Mouse (Mus musculus): ENCODE data around the gene Slc30a5. TPM values are rescaled to one million over a fixed set of nuclear protein-coding genes. Genes with fewer than 3 reads are reported as not detected.

Gene Slc30a5
- polyA plus RNA-seq, 1 experiment, result 2.3 TPM

- no peak for TF ChIP-seq FLI1 (IDR thresholded peaks at IDR 0.05; ENCODE audit: low read length)
- TF ChIP-seq GATA1 (IDR thresholded peaks at IDR 0.05; ENCODE audit: borderline replicate concordance, low read length), result no peak
- H3K4me3 ChIP-seq (replicated peaks), result no peak overlapping the region
- no peaks in the 10 kb centered on the region for H3K27me3 ChIP-seq (replicated peaks)
- peaks cover 37% of the 10 kb centered on the region for H3K4me1 ChIP-seq
- no peaks in the 10 kb centered on the region for H3K9me3 ChIP-seq
- peaks cover 43% of the 10 kb centered on the region for H3K36me3 ChIP-seq (replicated peaks; ENCODE audit: low read length)
Measured at GRCm38 (mm10) chr13:100777491-100777890, 55.7 kb downstream of the Slc30a5 start.

DNA sequence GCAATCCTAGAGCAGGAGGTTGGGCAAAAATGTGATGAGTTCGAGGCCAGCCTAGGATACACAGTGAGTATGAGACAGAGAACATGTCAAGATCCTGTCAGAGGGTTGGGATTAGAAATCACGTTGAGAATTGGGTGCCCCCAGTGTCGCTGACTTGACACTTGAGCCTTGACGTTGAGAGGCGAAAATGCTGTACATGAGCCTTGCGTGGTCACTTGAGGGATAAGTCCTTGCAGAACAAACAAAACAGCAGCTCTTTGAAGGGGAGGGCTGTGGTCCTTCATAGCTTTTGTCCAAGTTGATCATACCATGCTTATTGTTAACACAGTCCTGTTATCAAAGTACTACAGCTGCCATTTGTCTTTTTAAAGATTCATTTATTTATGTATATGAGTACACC, 56.5 kb downstream of the Slc30a5 start:
- no peak for TF ChIP-seq FLI1 (IDR thresholded peaks at IDR 0.05; ENCODE audit: low read length)
- no peak for TF ChIP-seq GATA1 (IDR thresholded peaks at IDR 0.05; ENCODE audit: borderline replicate concordance, low read length)
- H3K27me3 ChIP-seq (replicated peaks), result no peaks in the 10 kb centered on the region
- peaks cover 41% of the 10 kb centered on the region for H3K36me3 ChIP-seq (replicated peaks; ENCODE audit: low read length)
- no peaks in the 10 kb centered on the region for H3K9me3 ChIP-seq
- H3K4me1 ChIP-seq, result peaks cover 34% of the 10 kb centered on the region
- H3K4me3 ChIP-seq (replicated peaks), result peak overlapping the region; percentile 99

DNA sequence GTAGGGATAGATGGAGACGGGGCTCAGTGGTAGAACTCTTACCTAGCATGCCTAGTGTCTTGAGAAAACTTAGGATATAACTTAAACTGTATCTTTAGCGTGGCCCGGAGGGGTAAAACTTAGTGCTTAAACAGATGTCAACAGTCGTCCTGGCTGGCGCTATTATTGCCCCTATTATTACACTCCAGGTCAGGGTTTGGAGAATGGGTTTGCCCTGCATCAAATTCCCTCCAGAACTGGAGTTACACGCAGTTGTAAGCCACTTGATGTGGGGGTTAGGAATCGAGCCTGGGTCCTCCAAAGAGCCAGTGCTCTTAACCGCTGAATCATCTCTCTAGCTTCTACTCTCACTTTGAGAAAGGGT, 57.2 kb downstream of the Slc30a5 start:
- H3K4me3 ChIP-seq (replicated peaks), result peak overlapping the region; percentile 99
- peaks cover 41% of the 10 kb centered on the region for H3K36me3 ChIP-seq (replicated peaks; ENCODE audit: low read length)
- H3K4me1 ChIP-seq, result peaks cover 34% of the 10 kb centered on the region
- TF ChIP-seq GATA1 (IDR thresholded peaks at IDR 0.05; ENCODE audit: borderline replicate concordance, low read length) (no peak), FLI1 (IDR thresholded peaks at IDR 0.05; ENCODE audit: low read length) (no peak)
- no peaks in the 10 kb centered on the region for H3K27me3 ChIP-seq (replicated peaks)
- H3K9me3 ChIP-seq, result no peaks in the 10 kb centered on the region

- TF ChIP-seq GATA1 (IDR thresholded peaks at IDR 0.05; ENCODE audit: borderline replicate concordance, low read length) (no peak), FLI1 (IDR thresholded peaks at IDR 0.05; ENCODE audit: low read length) (peak; percentile 99)
- H3K4me3 ChIP-seq (replicated peaks), result peak within 1 kb of the TSS; percentile 99
- H3K27me3 ChIP-seq (replicated peaks), result no peaks in the 10 kb centered on the region
- no peaks in the 10 kb centered on the region for H3K9me3 ChIP-seq
- peaks cover 42% of the 10 kb centered on the region for H3K36me3 ChIP-seq (replicated peaks; ENCODE audit: low read length)
- H3K4me1 ChIP-seq, result peaks cover 34% of the 10 kb centered on the region
Measured at GRCm38 (mm10) chr13:100775252-100776055, 57.8 kb downstream of the Slc30a5 start, which contains the start of gene Cenph. Gene Cenph, minus strand, starts transcription at chr13:100775899.

GRCm38 (mm10) chr13:100774704-100775103, 58.5 kb downstream of the Slc30a5 start:
- Histone ChIP-seq H3K4me1 (peaks cover 34% of the 10 kb centered on the region), H3K27me3 (replicated peaks) (no peaks in the 10 kb centered on the region), H3K36me3 (replicated peaks; ENCODE audit: low read length) (peaks cover 43% of the 10 kb centered on the region), H3K4me3 (replicated peaks) (peak overlapping the region; percentile 99), H3K9me3 (no peaks in the 10 kb centered on the region)
- no peak for TF ChIP-seq GATA1 (IDR thresholded peaks at IDR 0.05; ENCODE audit: borderline replicate concordance, low read length)
- TF ChIP-seq FLI1 (IDR thresholded peaks at IDR 0.05; ENCODE audit: low read length), result no peak

DNA sequence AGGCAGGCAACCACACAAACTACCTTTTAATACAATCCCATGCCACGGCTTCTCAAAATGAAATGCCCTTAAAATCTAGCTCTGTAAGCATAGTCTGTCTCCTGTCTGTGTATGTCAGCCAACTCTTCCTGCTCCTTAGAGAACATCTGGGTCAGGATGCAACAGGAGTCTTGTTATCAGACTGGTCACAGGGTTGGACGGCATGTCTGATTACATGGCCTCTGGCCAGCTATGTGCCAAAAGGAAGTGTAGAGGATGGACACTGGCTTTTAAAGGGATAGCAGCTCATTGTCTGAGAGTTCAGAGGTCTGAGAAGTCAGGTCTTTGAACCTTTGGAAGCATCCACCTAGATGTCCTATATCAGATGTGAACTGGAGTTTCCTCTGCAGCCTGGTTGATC, 77.9 kb downstream of the Slc30a5 start:
- peaks cover 22% of the 10 kb centered on the region for H3K36me3 ChIP-seq (replicated peaks; ENCODE audit: low read length)
- peaks cover 42% of the 10 kb centered on the region for H3K4me1 ChIP-seq
- no peaks in the 10 kb centered on the region for H3K27me3 ChIP-seq (replicated peaks)
- H3K9me3 ChIP-seq, result peaks cover 6% of the 10 kb centered on the region; the same call in 1 of the 2 replicates
- TF ChIP-seq GATA1 (IDR thresholded peaks at IDR 0.05; ENCODE audit: borderline replicate concordance, low read length) (no peak), FLI1 (IDR thresholded peaks at IDR 0.05; ENCODE audit: low read length) (no peak)
- no peak overlapping the region for H3K4me3 ChIP-seq (replicated peaks)

DNA sequence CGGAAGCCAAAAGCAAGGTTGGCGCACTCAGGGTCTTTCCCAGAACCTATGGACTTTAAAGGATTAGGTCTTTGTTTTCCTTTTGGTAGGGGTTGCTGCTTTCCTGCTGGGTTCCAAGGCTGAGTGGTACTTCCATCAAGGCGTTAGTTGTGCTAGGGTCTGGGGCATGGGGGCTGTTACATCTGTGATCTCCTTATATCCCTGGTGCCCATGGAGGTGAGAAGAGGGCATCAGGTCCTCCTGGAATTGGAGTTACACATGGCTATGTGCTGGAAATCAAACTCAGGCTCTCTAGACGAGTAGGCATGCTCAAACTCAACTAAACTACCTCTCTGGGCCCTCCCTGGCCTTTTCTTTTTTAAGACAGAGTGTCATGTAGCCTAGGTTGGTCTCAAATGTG, 79.0 kb downstream of the Slc30a5 start:
- Histone ChIP-seq H3K36me3 (replicated peaks; ENCODE audit: low read length) (peaks cover 11% of the 10 kb centered on the region), H3K4me3 (replicated peaks) (no peak overlapping the region), H3K9me3 (peaks cover 6% of the 10 kb centered on the region; the same call in 1 of the 2 replicates), H3K27me3 (replicated peaks) (no peaks in the 10 kb centered on the region), H3K4me1 (peaks cover 47% of the 10 kb centered on the region)
- TF ChIP-seq FLI1 (IDR thresholded peaks at IDR 0.05; ENCODE audit: low read length) (no peak), GATA1 (IDR thresholded peaks at IDR 0.05; ENCODE audit: borderline replicate concordance, low read length) (no peak)

DNA sequence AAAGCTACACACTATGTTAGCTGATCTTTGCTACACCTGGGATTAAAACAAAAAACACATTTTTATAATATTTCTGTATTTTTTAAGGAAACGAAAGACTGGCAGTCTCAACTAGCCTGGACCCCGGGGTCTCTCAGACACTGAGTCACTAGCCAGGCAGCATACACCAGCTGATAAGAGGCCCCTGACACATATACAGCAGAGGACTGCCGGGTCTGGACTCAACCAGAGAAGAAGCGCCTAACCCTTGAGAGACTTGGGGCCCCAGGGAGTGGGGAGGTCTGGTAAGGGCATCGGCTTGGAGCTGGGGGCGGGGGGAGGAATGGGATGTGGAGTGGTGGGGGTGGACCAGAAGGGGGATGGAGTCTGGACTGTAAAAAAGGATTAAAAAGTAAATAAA, 80.2 kb downstream of the Slc30a5 start:
- Histone ChIP-seq H3K36me3 (replicated peaks; ENCODE audit: low read length) (peaks cover 4% of the 10 kb centered on the region), H3K4me3 (replicated peaks) (no peak overlapping the region), H3K4me1 (peaks cover 47% of the 10 kb centered on the region), H3K27me3 (replicated peaks) (no peaks in the 10 kb centered on the region), H3K9me3 (peaks cover 6% of the 10 kb centered on the region; the same call in 1 of the 2 replicates)
- TF ChIP-seq FLI1 (IDR thresholded peaks at IDR 0.05; ENCODE audit: low read length), result no peak
- no peak for TF ChIP-seq GATA1 (IDR thresholded peaks at IDR 0.05; ENCODE audit: borderline replicate concordance, low read length)

Other genes with a start within 250 kb of the Slc30a5 start
- gene Marveld2, start 216.5 kb downstream of the Slc30a5 start, polyA plus RNA-seq (2012; ENCODE audit: insufficient read depth, low replicate concordance), result 0.27 TPM in 1 of 2 replicates, not detected in the other
- gene Ak6, start 182.4 kb downstream of the Slc30a5 start, polyA plus RNA-seq (2012; ENCODE audit: insufficient read depth, low replicate concordance), result 1.8 and 21.1 TPM in 2 replicates
- 13.2 and 17.2 TPM in 2 replicates for gene Rad17, start 182.4 kb downstream of the Slc30a5 start, polyA plus RNA-seq (2012; ENCODE audit: insufficient read depth, low replicate concordance)
- 2.6 and 10.8 TPM in 2 replicates for gene Taf9, start 181.8 kb downstream of the Slc30a5 start, polyA plus RNA-seq (2012; ENCODE audit: insufficient read depth, low replicate concordance)
- gene Ccdc125, start 163.7 kb downstream of the Slc30a5 start, polyA plus RNA-seq (2012; ENCODE audit: insufficient read depth, low replicate concordance), result 0.47 TPM in 1 of 2 replicates, not detected in the other
- gene Cdk7, start 102.5 kb downstream of the Slc30a5 start, polyA plus RNA-seq (2012; ENCODE audit: insufficient read depth, low replicate concordance), result 15.0 and 19.6 TPM in 2 replicates
- gene Mrps36, start 88.8 kb downstream of the Slc30a5 start, polyA plus RNA-seq (2012; ENCODE audit: insufficient read depth, low replicate concordance), result 44.4 and 117 TPM in 2 replicates
- 9.2 TPM in 1 of 2 replicates, not detected in the other for gene Cenph, start 57.5 kb downstream of the Slc30a5 start, polyA plus RNA-seq (2012; ENCODE audit: insufficient read depth, low replicate concordance)
- gene Ccnb1, start 46.9 kb downstream of the Slc30a5 start, polyA plus RNA-seq (2012; ENCODE audit: insufficient read depth, low replicate concordance), result 3.9 TPM in 1 of 2 replicates, not detected in the other

Data from megakaryocyte, embryonic 14.5 days (primary cell).